Mouse (Mus musculus) testis, adult 2 months (tissue): ENCODE data around the gene Pla2g10. TPM values are rescaled to one million over a fixed set of nuclear protein-coding genes. Genes with fewer than 3 reads are reported as not detected.
"Not testable (repeated sequence)": the region's sequence is repeated elsewhere in the genome, so short reads cannot be mapped to it uniquely, and the experiment has no call there.

Source experiments
- H3K27ac ChIP-seq: fragments of 200-500 bp; 2 replicates; pipeline ENCODE4 v1.5.1; 2012; ENCODE audit warnings: low read depth, low read length; ENCODE audit not compliant: control insufficient read depth, insufficient read depth
- H3K27me3 ChIP-seq: fragments of 200-500 bp; 2 replicates; pipeline ENCODE4 v1.6.1; 2012; ENCODE audit warnings: mild to moderate bottlenecking, low read length, moderate library complexity; ENCODE audit not compliant: control insufficient read depth, insufficient read depth
- H3K36me3 ChIP-seq: fragments of 200-500 bp; 2 replicates; pipeline ENCODE4 v1.6.1; 2012; ENCODE audit warnings: mild to moderate bottlenecking, low read length; ENCODE audit not compliant: control insufficient read depth, insufficient read depth
- H3K4me1 ChIP-seq: fragments of 200-500 bp; 2 replicates; pipeline ENCODE4 v1.6.1; 2012; ENCODE audit warnings: low read length; ENCODE audit not compliant: control insufficient read depth, insufficient read depth
- H3K4me3 ChIP-seq: fragments of 200-500 bp; 2 replicates; pipeline ENCODE4 v1.5.1; 2012; ENCODE audit warnings: low read depth, mild to moderate bottlenecking, low read length, moderate library complexity, mixed read lengths; ENCODE audit not compliant: control insufficient read depth
- CTCF ChIP-seq: fragments of 200-500 bp; IDR thresholded peaks from 2 replicates; pipeline ENCODE4 v1.5.1; 2012; ENCODE audit warnings: low read depth, mild to moderate bottlenecking, inconsistent platforms, low read length, moderate library complexity; ENCODE audit not compliant: control insufficient read depth, insufficient read depth, insufficient replicate concordance
- POLR2A ChIP-seq: fragments of 200-500 bp; IDR thresholded peaks from 2 replicates; pipeline ENCODE4 v1.6.1; 2012; ENCODE audit warnings: low read depth, mild to moderate bottlenecking, inconsistent platforms, low read length, moderate library complexity; ENCODE audit not compliant: control insufficient read depth
- polyA plus RNA-seq: library from polyadenylated mRNA; depleted of rRNA; stranded (reverse); fragments of >200 nt; gene quantifications from 2 replicates; pipeline ENCODE4 v1.2.3, GENCODE M21; 2012

The Pla2g10 gene
- polyA plus RNA-seq, 1 experiment, result 193 TPM

- Histone ChIP-seq H3K27me3 (no peaks in the 10 kb centered on the region), H3K27ac (no peak overlapping the region), H3K4me3 (peak overlapping the region; percentile 43), H3K4me1 (no peaks in the 10 kb centered on the region), H3K36me3 (no peaks in the 10 kb centered on the region)
- TF ChIP-seq POLR2A (no peak), CTCF (no peak)
These were observed 27.0 kb upstream of the Pla2g10 start for GRCm38 (mm10) chr16:13757823-13758222.

DNA sequence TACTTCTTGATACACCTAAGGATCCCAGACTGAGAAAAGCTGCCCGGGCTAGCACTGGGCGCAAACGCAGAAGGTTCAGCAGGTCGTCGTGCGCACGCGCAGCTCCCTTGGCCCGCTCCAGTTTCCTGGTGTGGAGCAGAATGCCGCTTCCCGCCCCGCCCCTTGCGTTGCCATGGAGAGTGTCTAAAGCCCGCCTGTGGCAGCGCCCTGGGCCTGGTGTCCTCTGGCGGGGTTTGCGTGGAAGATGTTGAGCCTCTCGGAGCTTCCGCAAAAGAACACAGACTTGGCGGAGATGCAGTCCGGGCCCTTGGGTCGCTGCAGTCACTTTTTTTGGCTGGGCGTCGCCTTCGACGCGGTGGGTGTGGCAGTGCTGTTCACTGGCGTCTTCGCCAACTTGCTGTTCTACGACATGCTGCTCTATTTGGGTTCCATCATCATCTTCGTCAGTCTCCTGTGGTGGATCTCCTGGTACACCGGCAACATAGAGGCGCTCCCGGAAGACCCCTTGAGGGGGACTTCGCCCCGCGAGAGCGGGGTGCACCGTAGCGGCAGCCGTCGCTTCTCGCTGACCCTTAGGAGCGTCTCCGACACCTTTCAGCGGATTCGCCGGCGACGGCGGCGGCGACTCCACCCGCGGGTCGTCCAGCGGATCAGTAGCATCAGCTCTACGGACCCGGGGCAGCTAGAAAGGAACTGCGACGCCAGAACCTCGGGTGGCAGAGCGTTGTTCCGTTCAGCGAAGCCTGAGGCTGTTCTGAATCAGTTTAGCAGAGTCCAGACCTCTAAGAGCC lies 23.8 kb upstream of the Pla2g10 start:
- TF ChIP-seq POLR2A, result peak; percentile 88
- TF ChIP-seq CTCF, result no peak
- Histone ChIP-seq H3K4me3 (peak overlapping the region; percentile 80), H3K27me3 (no peaks in the 10 kb centered on the region), H3K36me3 (no peaks in the 10 kb centered on the region), H3K4me1 (no peaks in the 10 kb centered on the region), H3K27ac (peak overlapping the region; percentile 10)

DNA sequence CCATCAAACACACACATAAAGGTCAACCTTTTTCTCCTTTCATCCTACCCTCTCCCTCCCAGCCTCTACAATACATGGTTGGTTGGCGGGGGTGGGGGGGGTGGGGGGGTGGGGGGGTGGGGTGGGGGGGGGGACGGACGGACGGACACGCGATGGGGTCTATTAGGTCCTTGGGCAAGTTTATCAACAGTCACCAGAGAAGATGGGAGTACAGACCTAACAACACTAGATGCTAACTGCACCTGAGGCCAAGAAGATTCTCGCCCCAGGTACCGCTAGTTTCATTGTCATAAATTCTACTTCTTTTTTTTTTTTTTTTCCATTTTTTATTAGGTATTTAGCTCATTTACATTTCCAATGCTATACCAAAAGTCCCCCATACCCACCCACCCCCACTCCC lies 23.2 kb upstream of the Pla2g10 start:
- H3K36me3 ChIP-seq, result no peaks in the 10 kb centered on the region
- peak overlapping the region; percentile 50; the same call in 1 of the 2 replicates for H3K4me3 ChIP-seq
- no peaks in the 10 kb centered on the region for H3K4me1 ChIP-seq
- no peaks in the 10 kb centered on the region for H3K27me3 ChIP-seq
- H3K27ac ChIP-seq, result no peak overlapping the region
- TF ChIP-seq POLR2A (no peak), CTCF (no peak)

DNA sequence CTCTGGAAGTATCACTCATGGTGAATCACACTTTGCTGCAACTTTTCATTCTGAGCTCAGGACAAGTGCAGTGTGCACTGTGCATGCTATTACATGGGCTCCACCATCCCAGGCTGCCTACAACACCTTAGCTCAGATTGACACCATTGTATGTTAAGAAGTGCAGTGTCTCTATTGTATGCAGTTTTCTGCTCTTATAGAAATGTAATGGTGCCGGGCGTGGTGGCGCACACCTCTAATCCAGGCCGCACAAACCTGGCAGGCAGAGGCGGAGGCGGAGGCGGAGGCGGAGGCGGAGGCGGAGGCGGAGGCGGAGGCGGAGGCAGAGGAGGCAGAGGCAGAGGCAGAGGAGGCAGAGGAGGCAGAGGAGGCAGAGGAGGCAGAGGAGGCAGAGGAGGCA lies 19.8 kb upstream of the Pla2g10 start:
- Histone ChIP-seq H3K36me3 (no peaks in the 10 kb centered on the region), H3K4me3 (no peak overlapping the region), H3K27ac (no peak overlapping the region), H3K27me3 (no peaks in the 10 kb centered on the region), H3K4me1 (peaks cover 2% of the 10 kb centered on the region; the same call in 1 of the 2 replicates)
- TF ChIP-seq CTCF, result no peak
- TF ChIP-seq POLR2A, result no peak

DNA sequence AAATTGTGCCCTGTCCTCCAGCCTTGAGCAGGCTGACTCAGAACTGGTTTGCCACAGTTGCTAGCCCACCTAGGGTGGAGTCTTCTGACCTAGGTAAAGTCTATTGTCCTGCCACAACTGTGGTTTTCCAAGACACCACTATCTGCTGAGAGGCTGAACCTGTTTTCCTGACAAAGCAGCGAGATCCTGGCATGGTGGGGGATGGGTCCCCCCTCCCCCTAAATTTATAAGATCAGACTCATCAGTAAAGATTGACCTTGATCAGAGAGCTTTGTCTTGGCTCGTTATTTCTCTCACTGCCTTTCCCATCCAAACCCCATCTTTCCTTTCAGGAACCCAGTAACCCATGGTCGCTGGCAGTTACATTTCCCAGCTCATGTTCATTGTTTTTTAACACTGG lies 19.2 kb upstream of the Pla2g10 start:
- no peaks in the 10 kb centered on the region for H3K36me3 ChIP-seq
- TF ChIP-seq CTCF (no peak), POLR2A (no peak)
- H3K4me3 ChIP-seq, result no peak overlapping the region
- H3K27me3 ChIP-seq, result no peaks in the 10 kb centered on the region
- H3K27ac ChIP-seq, result no peak overlapping the region
- H3K4me1 ChIP-seq, result peaks cover 2% of the 10 kb centered on the region; the same call in 1 of the 2 replicates

- H3K27ac ChIP-seq, result no peak overlapping the region
These were observed 18.5 kb upstream of the Pla2g10 start for GRCm38 (mm10) chr16:13749306-13749705.

GRCm38 (mm10) chr16:13748813-13749212 lies 18.0 kb upstream of the Pla2g10 start:
- not testable (repeated sequence) for H3K4me3 ChIP-seq, H3K36me3 ChIP-seq, H3K27me3 ChIP-seq, H3K27ac ChIP-seq, H3K4me1 ChIP-seq

More at GRCm38 (mm10) chr16:13749306-13749705, 18.5 kb upstream of the Pla2g10 start:
- no peaks in the 10 kb centered on the region for H3K27me3 ChIP-seq
- no peak for TF ChIP-seq POLR2A
- no peak for TF ChIP-seq CTCF
- H3K4me1 ChIP-seq, result peaks cover 2% of the 10 kb centered on the region; the same call in 1 of the 2 replicates
- no peaks in the 10 kb centered on the region for H3K36me3 ChIP-seq
- H3K4me3 ChIP-seq, result no peak overlapping the region
